In the genomic region with DNA sequence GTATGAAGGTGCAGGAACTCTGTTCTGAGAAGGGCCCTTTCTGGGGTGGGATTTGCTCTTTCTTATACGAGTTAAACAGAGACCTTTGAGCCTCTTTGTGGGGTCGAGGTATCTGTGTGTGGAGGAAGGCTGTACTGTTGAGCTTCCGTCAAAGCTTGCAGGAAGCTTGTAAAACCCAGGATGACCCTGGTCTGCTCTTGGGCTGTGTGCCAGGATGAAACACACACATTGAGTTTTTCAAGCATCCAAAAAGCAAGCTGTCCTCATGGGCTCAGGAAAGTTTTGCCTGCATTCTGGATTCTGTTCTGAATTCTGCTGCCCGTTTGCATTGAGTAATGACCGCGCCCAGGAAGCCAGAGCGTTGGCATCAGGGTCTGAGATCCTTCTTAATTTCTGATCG, we compare ENCODE assay signal across 16 mouse cellular contexts. TPM values are rescaled to one million over a fixed set of nuclear protein-coding genes. Genes with fewer than 3 reads are reported as not detected.
DNase-seq lines count a peak whose midpoint lies in the region; ATAC-seq and TF ChIP-seq lines count a peak whose summit lies in the region.
"Had no signal": no experiment of that assay in that cellular context is flagged by ENCODE, and none has a peak within 500 bp of the region (broad histone marks: within the 10 kb centered on the region; RNA-seq: fewer than 3 reads in every experiment).

No protein-coding gene starts in this region.

- intact Hi-C loops in gastrocnemius, adult 2 months (cut with DNase I): no loop called here

- peaks cover 31% of the 10 kb centered on the region for H3K4me1 ChIP-seq in kidney, postnatal 0 days (replicated peaks; ENCODE audit: insufficient read depth, low read length)
- peaks cover 41% of the 10 kb centered on the region for H3K4me1 ChIP-seq in kidney, embryonic 16.5 days (ENCODE audit: insufficient read depth, low read length)
- peaks cover 46% of the 10 kb centered on the region for H3K4me1 ChIP-seq in midbrain, embryonic 14.5 days (ENCODE audit: control insufficient read depth, insufficient read depth, low read length)

- H3K4me3 ChIP-seq in gastrocnemius, adult 2 months: no peak overlapping the region
- no peak overlapping the region for H3K4me3 ChIP-seq in kidney, postnatal 0 days (replicated peaks; ENCODE audit: low read depth, low read length)
- H3K4me3 ChIP-seq in kidney, embryonic 16.5 days (ENCODE audit: low read length): no peak overlapping the region
- no peak overlapping the region for H3K4me3 ChIP-seq in midbrain, embryonic 14.5 days (replicated peaks; ENCODE audit: low read depth, low read length)
- H3K4me3 ChIP-seq: embryonic facial prominence, embryonic 13.5 days; limb, embryonic 15.5 days had no signal

- ATAC-seq in kidney, postnatal 0 days (replicated peaks; ENCODE audit: low FRiP score, low read depth): no peak
- ATAC-seq in kidney, embryonic 16.5 days (ENCODE audit: low FRiP score, low TSS enrichment): no peak
- no peak for ATAC-seq in midbrain, embryonic 14.5 days (ENCODE audit: low FRiP score, low TSS enrichment)
- no peak for ATAC-seq in inflammation-experienced regulatory T-cells, adult 6 months

- H3K9ac ChIP-seq in kidney, postnatal 0 days (ENCODE audit: low read depth, low read length): no peak overlapping the region
- no peak overlapping the region for H3K9ac ChIP-seq in kidney, embryonic 16.5 days (replicated peaks; ENCODE audit: low read length)
- H3K9ac ChIP-seq in midbrain, embryonic 14.5 days (replicated peaks; ENCODE audit: low read length): no peak overlapping the region
- H3K9ac ChIP-seq: embryonic facial prominence, embryonic 13.5 days; limb, embryonic 15.5 days had no signal

- no peak for TF ChIP-seq CTCF in gastrocnemius, adult 2 months (IDR thresholded peaks at IDR 0.05)
- no peak for TF ChIP-seq CTCF in kidney, postnatal 0 days (IDR thresholded peaks at IDR 0.05; ENCODE audit: low read depth)

- no peaks in the 10 kb centered on the region for H3K9me3 ChIP-seq in kidney, postnatal 0 days (replicated peaks; ENCODE audit: low read length)
- no peaks in the 10 kb centered on the region for H3K9me3 ChIP-seq in kidney, embryonic 16.5 days (ENCODE audit: low read length)
- no peaks in the 10 kb centered on the region for H3K9me3 ChIP-seq in midbrain, embryonic 14.5 days (ENCODE audit: control insufficient read depth, low read length)
- H3K9me3 ChIP-seq: embryonic facial prominence, embryonic 13.5 days; limb, embryonic 15.5 days had no signal

- no peaks in the 10 kb centered on the region for H3K36me3 ChIP-seq in kidney, postnatal 0 days (ENCODE audit: insufficient read depth, low read length)
- no peaks in the 10 kb centered on the region for H3K36me3 ChIP-seq in kidney, embryonic 16.5 days (ENCODE audit: insufficient read depth, low read length)
- H3K36me3 ChIP-seq in midbrain, embryonic 14.5 days (ENCODE audit: control insufficient read depth, insufficient read depth, low read length): no peaks in the 10 kb centered on the region
- H3K36me3 ChIP-seq: G1E; limb, embryonic 15.5 days had no signal

- 58% methylated on average over 8 of the region's 8 CpGs for WGBS in kidney, postnatal 0 days
- WGBS in kidney, embryonic 16.5 days: 57% methylated on average over 8 of the region's 8 CpGs
- 84% methylated on average over 8 of the region's 8 CpGs for WGBS in midbrain, embryonic 14.5 days

- no peaks in the 10 kb centered on the region for H3K27me3 ChIP-seq in kidney, postnatal 0 days (ENCODE audit: insufficient read depth, low read length)
- H3K27me3 ChIP-seq in kidney, embryonic 16.5 days (ENCODE audit: insufficient read depth, low read length): no peaks in the 10 kb centered on the region
- H3K27me3 ChIP-seq in midbrain, embryonic 14.5 days (ENCODE audit: control insufficient read depth, insufficient read depth, low read length): no peaks in the 10 kb centered on the region
- H3K27me3 ChIP-seq: embryonic facial prominence, embryonic 13.5 days; limb, embryonic 15.5 days had no signal

- H3K27ac ChIP-seq in gastrocnemius, adult 2 months: peak overlapping the region; percentile 83; the same call in 1 of the 2 replicates
- H3K27ac ChIP-seq in kidney, postnatal 0 days: no peak overlapping the region
- no peak overlapping the region for H3K27ac ChIP-seq in kidney, embryonic 16.5 days (ENCODE audit: low read length)
- peak overlapping the region; percentile 78; the same call in 1 of the 2 replicates for H3K27ac ChIP-seq in midbrain, embryonic 14.5 days (replicated peaks; ENCODE audit: low read depth, low read length)
- H3K27ac ChIP-seq: embryonic facial prominence, embryonic 13.5 days; limb, embryonic 15.5 days had no signal

- no peak overlapping the region for H3K4me2 ChIP-seq in kidney, postnatal 0 days (ENCODE audit: low read length)
- no peak overlapping the region for H3K4me2 ChIP-seq in kidney, embryonic 16.5 days (replicated peaks; ENCODE audit: low read depth, low read length)
- no peak overlapping the region for H3K4me2 ChIP-seq in midbrain, embryonic 14.5 days (ENCODE audit: low read length)
- H3K4me2 ChIP-seq: embryonic facial prominence, embryonic 13.5 days; limb, embryonic 15.5 days had no signal

- no peak for DNase-seq in gastrocnemius, adult 2 months
- DNase-seq in gastrocnemius, adult 18-20 months (ENCODE audit: low spot score): no peak
- peak; percentile 56 for DNase-seq in kidney, postnatal 0 days (ENCODE audit: low spot score)
- DNase-seq in adrenal gland, postnatal 36 days: peak; percentile 48 to 57
- DNase-seq in midbrain, embryonic 14.5 days: no peak
- no peak for DNase-seq in MN1 (ENCODE audit: low spot score)
- DNase-seq: B cell, adult 2 months; cerebellum, postnatal 25 days; lung, postnatal 14 days; right cerebral cortex, postnatal 4 days; thymus, postnatal 36 days had no signal

RNA-seq across cellular contexts. Expression of a gene that starts 32.8 kb away (rescaled TPM):
- 10 to 100 TPM; 35.6 to 37.2 TPM for total RNA-seq in gastrocnemius, adult 2 months (2021)
- 10 to 100 TPM; 40.3 to 42.5 TPM for total RNA-seq in gastrocnemius, adult 18-20 months (2021)
- 60.3 and 60.6 TPM in 2 replicates for polyA plus RNA-seq in kidney, postnatal 0 days (2015; fragmentation: Nextera tagmentation; extraction: Ambion mirVana)
- polyA plus RNA-seq in kidney, embryonic 16.5 days (2015; fragmentation: Nextera tagmentation; extraction: Ambion mirVana): 47.0 and 47.1 TPM in 2 replicates
- total RNA-seq in adrenal gland, postnatal 36 days (2021): 10 to 100 TPM; 58.1 to 62.7 TPM
- polyA plus RNA-seq in midbrain, embryonic 14.5 days (2014; fragmentation: Nextera tagmentation; extraction: Ambion mirVana): 65.8 and 70.1 TPM in 2 replicates
- 10 to 100 TPM; 14.8 to 39.1 (median 20.4) TPM for polyA plus RNA-seq in inflammation-experienced regulatory T-cells, adult 6 months (2017; shearing (Covaris generic))
- total RNA-seq: G1E had no signal
- polyA plus RNA-seq: G1E had no signal

Comparison
In these comparisons a context has a peak if more than half of its experiments do, and no peak if none do; other contexts are left out.
1. DNase-seq: peak in kidney, postnatal 0 days (single experiment) and adrenal gland, postnatal 36 days (2 of 2); none in gastrocnemius, adult 2 months (single experiment), gastrocnemius, adult 18-20 months (single experiment), midbrain, embryonic 14.5 days (single experiment) and MN1 (single experiment).
2. H3K27ac ChIP-seq: peak in gastrocnemius, adult 2 months (single experiment) and midbrain, embryonic 14.5 days (single experiment); none in kidney, postnatal 0 days (single experiment) and kidney, embryonic 16.5 days (single experiment).